Mouse (Mus musculus): ENCODE measurements around the gene Tubal3. TPM values are rescaled to one million over a fixed set of nuclear protein-coding genes. Genes with fewer than 3 reads are reported as not detected.
"Not testable (repeated sequence)": the region's sequence is repeated elsewhere in the genome, so short reads cannot be mapped to it uniquely, and the experiment has no call there.

The Tubal3 gene
- polyA plus RNA-seq, 1 experiment from 2014 or later: not detected

- H3K27ac ChIP-seq (ENCODE audit: low read depth, low read length): no peak overlapping the region
- H3K4me2 ChIP-seq: no peak overlapping the region; the same call in 1 of the 2 replicates
- no peaks in the 10 kb centered on the region for H3K9me3 ChIP-seq (ENCODE audit: control insufficient read depth, low read length)
- 62% methylated on average over 8 of the region's 8 CpGs for WGBS
- peaks cover 4% of the 10 kb centered on the region; the same call in 1 of the 2 replicates for H3K36me3 ChIP-seq (ENCODE audit: control insufficient read depth, insufficient read depth, low read length)
- DNase-seq (ENCODE audit: low spot score, missing footprints) (no peak), ATAC-seq (ENCODE audit: low FRiP score) (no peak)
- peak overlapping the region; percentile 2; the same call in 1 of the 2 replicates for H3K4me3 ChIP-seq (ENCODE audit: low read depth, low read length)
- no peaks in the 10 kb centered on the region for H3K27me3 ChIP-seq (ENCODE audit: control insufficient read depth, insufficient read depth, low read length)
- H3K4me1 ChIP-seq (ENCODE audit: control insufficient read depth, insufficient read depth, low read length): peaks cover 11% of the 10 kb centered on the region
- no peak overlapping the region for H3K9ac ChIP-seq (ENCODE audit: low read length)
Measured at GRCm38 (mm10) chr13:3891479-3892087, 26.5 kb upstream of the Tubal3 start.

DNA sequence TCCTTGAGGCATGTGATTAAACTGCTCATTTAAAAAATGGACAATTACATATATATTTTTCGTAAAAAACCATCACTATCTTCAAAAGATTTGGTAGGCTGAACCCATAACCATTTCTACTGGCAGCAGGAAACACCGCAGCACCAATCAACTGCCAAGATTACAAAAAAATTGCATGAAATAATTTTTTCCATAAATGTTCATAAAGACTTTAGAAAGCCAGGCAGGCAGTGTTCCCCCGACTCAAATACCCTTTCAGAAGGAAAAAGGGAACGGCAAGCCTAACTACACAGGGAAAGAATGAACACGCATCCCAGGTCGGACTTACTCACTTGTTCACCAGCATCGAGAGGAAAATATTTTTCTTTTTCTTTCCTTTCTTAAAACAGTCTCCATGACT lies 25.5 kb upstream of the Tubal3 start:
- Histone ChIP-seq H3K9ac (ENCODE audit: low read length) (peak overlapping the region; percentile 40; the same call in 1 of the 2 replicates), H3K36me3 (ENCODE audit: control insufficient read depth, insufficient read depth, low read length) (no peaks in the 10 kb centered on the region), H3K27me3 (ENCODE audit: control insufficient read depth, insufficient read depth, low read length) (no peaks in the 10 kb centered on the region), H3K4me1 (ENCODE audit: control insufficient read depth, insufficient read depth, low read length) (peaks cover 11% of the 10 kb centered on the region), H3K27ac (ENCODE audit: low read depth, low read length) (no peak overlapping the region), H3K4me2 (peak overlapping the region; percentile 55), H3K4me3 (ENCODE audit: low read depth, low read length) (peak overlapping the region; percentile 41), H3K9me3 (ENCODE audit: control insufficient read depth, low read length) (no peaks in the 10 kb centered on the region)
- 21% methylated on average over 7 of the region's 7 CpGs for WGBS
- DNase-seq (ENCODE audit: low spot score, missing footprints) (no peak), ATAC-seq (ENCODE audit: low FRiP score) (no peak)

DNA sequence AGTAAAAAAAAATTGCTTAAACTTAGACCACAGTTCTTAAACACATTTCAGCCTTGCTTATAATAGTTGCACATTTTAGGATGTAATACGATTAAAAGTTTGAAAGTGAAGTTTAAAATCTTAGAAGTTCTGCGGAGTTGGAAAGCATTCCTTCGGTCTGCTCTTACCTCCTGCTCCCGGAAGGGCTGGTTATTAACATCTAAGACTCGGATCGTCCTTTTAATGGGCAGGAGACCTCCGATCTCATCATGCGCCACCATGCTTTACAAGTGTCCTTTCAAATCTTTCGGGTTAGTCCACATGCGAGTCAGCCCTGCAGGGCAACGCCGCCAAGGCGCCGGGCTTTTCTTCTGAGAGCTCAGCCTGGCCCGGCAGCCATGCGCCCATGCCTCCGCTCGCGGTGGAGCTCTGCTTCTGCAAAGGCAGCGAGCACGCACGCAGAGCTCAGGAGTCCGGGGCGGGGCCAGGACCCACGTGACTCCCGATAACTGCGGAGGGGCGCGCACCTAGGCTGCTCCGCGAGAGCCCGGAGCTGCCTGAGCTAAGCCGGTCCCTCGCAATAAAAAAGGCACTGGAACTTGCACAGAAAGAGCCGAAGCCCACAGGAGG lies 24.8 kb upstream of the Tubal3 start:
- H3K27ac ChIP-seq (ENCODE audit: low read depth, low read length): no peak overlapping the region
- no peaks in the 10 kb centered on the region for H3K27me3 ChIP-seq (ENCODE audit: control insufficient read depth, insufficient read depth, low read length)
- peak overlapping the region; percentile 74 for H3K9ac ChIP-seq (ENCODE audit: low read length)
- peaks cover 11% of the 10 kb centered on the region for H3K4me1 ChIP-seq (ENCODE audit: control insufficient read depth, insufficient read depth, low read length)
- ATAC-seq (ENCODE audit: low FRiP score) (peak; percentile 99), DNase-seq (ENCODE audit: low spot score, missing footprints) (peak; percentile 98)
- peak overlapping the region; percentile 55 for H3K4me2 ChIP-seq
- H3K9me3 ChIP-seq (ENCODE audit: control insufficient read depth, low read length): no peaks in the 10 kb centered on the region
- under 1% methylated on average over 35 of the region's 35 CpGs for WGBS
- H3K4me3 ChIP-seq (ENCODE audit: low read depth, low read length): peak overlapping the region; percentile 41
- H3K36me3 ChIP-seq (ENCODE audit: control insufficient read depth, insufficient read depth, low read length): no peaks in the 10 kb centered on the region

DNA sequence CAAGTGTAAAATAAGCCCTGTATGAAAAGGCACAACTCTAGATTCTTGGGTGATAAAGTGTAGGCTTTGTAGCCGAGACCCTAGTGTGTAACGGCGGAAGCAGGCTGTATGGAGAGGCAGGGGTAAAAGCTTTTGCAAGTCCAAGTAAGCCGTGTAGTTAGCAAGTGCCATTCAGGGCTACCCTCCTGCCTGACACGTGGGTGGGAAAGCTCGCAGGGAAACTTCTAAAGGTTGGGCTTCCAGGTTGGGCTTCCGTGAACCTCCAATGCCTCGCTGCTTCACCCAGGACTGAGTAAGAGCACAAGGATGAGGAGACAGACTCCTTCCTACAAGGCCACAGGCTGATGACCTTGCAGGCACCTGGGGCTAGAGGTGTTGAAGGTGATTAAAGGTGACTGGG lies 23.5 kb upstream of the Tubal3 start:
- Histone ChIP-seq H3K36me3 (ENCODE audit: control insufficient read depth, insufficient read depth, low read length) (no peaks in the 10 kb centered on the region), H3K27me3 (ENCODE audit: control insufficient read depth, insufficient read depth, low read length) (no peaks in the 10 kb centered on the region), H3K4me2 (no peak overlapping the region), H3K9ac (ENCODE audit: low read length) (no peak overlapping the region), H3K27ac (ENCODE audit: low read depth, low read length) (no peak overlapping the region), H3K4me3 (ENCODE audit: low read depth, low read length) (no peak overlapping the region), H3K4me1 (ENCODE audit: control insufficient read depth, insufficient read depth, low read length) (peaks cover 11% of the 10 kb centered on the region), H3K9me3 (ENCODE audit: control insufficient read depth, low read length) (no peaks in the 10 kb centered on the region)
- DNase-seq (ENCODE audit: low spot score, missing footprints) (peak; percentile 51), ATAC-seq (ENCODE audit: low FRiP score) (no peak)
- 82% methylated on average over 8 of the region's 8 CpGs for WGBS

GRCm38 (mm10) chr13:3895397-3895980 lies 22.6 kb upstream of the Tubal3 start:
- Histone ChIP-seq H3K36me3 (ENCODE audit: control insufficient read depth, insufficient read depth, low read length) (no peaks in the 10 kb centered on the region), H3K27me3 (ENCODE audit: control insufficient read depth, insufficient read depth, low read length) (no peaks in the 10 kb centered on the region), H3K9ac (ENCODE audit: low read length) (no peak overlapping the region), H3K27ac (ENCODE audit: low read depth, low read length) (no peak overlapping the region), H3K9me3 (ENCODE audit: control insufficient read depth, low read length) (no peaks in the 10 kb centered on the region), H3K4me3 (ENCODE audit: low read depth, low read length) (no peak overlapping the region), H3K4me2 (no peak overlapping the region), H3K4me1 (ENCODE audit: control insufficient read depth, insufficient read depth, low read length) (peaks cover 11% of the 10 kb centered on the region)
- WGBS: 87% methylated on average over 8 of the region's 8 CpGs
- ATAC-seq (ENCODE audit: low FRiP score): no peak
- no peak for DNase-seq (ENCODE audit: low spot score, missing footprints)

DNA sequence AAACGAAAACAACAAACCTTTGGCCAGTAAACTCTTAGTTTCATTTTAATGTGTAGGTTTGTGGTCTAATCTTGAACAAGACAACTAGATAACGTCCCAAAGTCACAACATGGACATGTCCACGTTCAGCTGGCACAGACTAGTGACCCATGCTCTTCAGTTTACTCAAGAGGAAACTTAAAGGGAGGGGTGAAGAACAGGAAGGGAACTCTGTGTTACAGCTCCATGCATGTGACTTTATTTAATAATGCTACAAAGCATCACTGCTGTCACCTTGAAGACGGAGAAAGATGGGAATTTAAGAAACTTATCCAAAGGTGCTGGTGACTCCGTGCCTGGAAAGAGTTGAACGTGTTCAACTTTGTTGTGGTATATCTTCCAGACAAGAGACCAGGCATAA lies 22.0 kb upstream of the Tubal3 start:
- Histone ChIP-seq H3K9me3 (ENCODE audit: control insufficient read depth, low read length) (no peaks in the 10 kb centered on the region), H3K4me1 (ENCODE audit: control insufficient read depth, insufficient read depth, low read length) (peaks cover 11% of the 10 kb centered on the region), H3K9ac (ENCODE audit: low read length) (no peak overlapping the region), H3K27ac (ENCODE audit: low read depth, low read length) (no peak overlapping the region), H3K36me3 (ENCODE audit: control insufficient read depth, insufficient read depth, low read length) (no peaks in the 10 kb centered on the region), H3K4me3 (ENCODE audit: low read depth, low read length) (no peak overlapping the region), H3K27me3 (ENCODE audit: control insufficient read depth, insufficient read depth, low read length) (no peaks in the 10 kb centered on the region), H3K4me2 (no peak overlapping the region)
- 95% methylated on average over 6 of the region's 6 CpGs for WGBS
- DNase-seq (ENCODE audit: low spot score, missing footprints): no peak
- ATAC-seq (ENCODE audit: low FRiP score): no peak

DNA sequence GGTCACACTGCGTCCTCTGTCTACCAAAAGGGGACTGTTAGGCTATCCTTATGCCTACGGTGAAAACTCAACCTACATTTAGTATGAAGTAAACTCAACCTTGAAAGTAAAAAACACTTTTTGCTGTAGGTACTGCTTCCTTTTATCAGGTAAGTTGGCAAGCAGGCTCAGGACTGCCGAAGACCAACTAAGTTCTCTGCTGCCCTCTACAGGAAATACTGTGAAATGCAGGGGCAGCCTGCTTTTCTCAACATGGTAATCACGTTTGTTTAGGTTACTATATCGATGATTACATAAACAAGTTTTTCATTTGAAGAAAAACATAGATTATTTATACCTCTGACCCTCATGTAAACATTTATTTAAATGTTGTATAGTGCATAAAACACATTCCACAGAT lies 21.2 kb upstream of the Tubal3 start:
- H3K27ac ChIP-seq (ENCODE audit: low read depth, low read length): no peak overlapping the region
- H3K9me3 ChIP-seq (ENCODE audit: control insufficient read depth, low read length): no peaks in the 10 kb centered on the region
- no peak overlapping the region for H3K9ac ChIP-seq (ENCODE audit: low read length)
- H3K4me1 ChIP-seq (ENCODE audit: control insufficient read depth, insufficient read depth, low read length): peaks cover 9% of the 10 kb centered on the region
- H3K36me3 ChIP-seq (ENCODE audit: control insufficient read depth, insufficient read depth, low read length): no peaks in the 10 kb centered on the region
- no peak overlapping the region for H3K4me2 ChIP-seq
- DNase-seq (ENCODE audit: low spot score, missing footprints): peak; percentile 94
- no peaks in the 10 kb centered on the region for H3K27me3 ChIP-seq (ENCODE audit: control insufficient read depth, insufficient read depth, low read length)
- WGBS: 45% methylated on average over 5 of the region's 5 CpGs
- H3K4me3 ChIP-seq (ENCODE audit: low read depth, low read length): no peak overlapping the region
- no peak for ATAC-seq (ENCODE audit: low FRiP score)

- H3K27ac ChIP-seq (ENCODE audit: low read depth, low read length); H3K4me1 ChIP-seq (ENCODE audit: control insufficient read depth, insufficient read depth, low read length); H3K36me3 ChIP-seq (ENCODE audit: control insufficient read depth, insufficient read depth, low read length); H3K4me2 ChIP-seq; DNase-seq (ENCODE audit: low spot score, missing footprints); ATAC-seq (ENCODE audit: low FRiP score); H3K9ac ChIP-seq (ENCODE audit: low read length); H3K9me3 ChIP-seq (ENCODE audit: control insufficient read depth, low read length); H3K4me3 ChIP-seq (ENCODE audit: low read depth, low read length); H3K27me3 ChIP-seq (ENCODE audit: control insufficient read depth, insufficient read depth, low read length): not testable (repeated sequence)
- 87% methylated on average over 5 of the region's 5 CpGs for WGBS
Measured at GRCm38 (mm10) chr13:3898202-3898601, 19.9 kb upstream of the Tubal3 start.

DNA sequence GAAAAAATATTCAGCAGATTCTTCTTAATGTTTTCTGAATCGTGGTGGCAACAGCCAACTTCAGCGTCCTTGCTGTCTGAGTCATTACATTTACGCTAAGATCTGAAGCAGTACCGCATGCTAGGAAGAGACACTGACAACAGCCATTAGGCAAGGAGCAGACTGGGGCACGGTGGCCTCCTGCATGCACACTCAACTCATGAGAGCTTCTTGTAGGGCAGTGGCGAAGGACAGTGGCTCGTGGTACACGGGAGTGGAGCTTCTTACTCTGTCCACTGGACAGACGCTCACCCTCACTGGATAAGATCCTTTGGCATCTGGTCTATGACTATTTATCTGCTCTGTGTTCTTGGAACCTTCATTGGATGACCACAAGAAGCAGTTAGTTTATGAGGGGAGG lies 18.8 kb upstream of the Tubal3 start:
- H3K4me1 ChIP-seq (ENCODE audit: control insufficient read depth, insufficient read depth, low read length): no peaks in the 10 kb centered on the region
- H3K27ac ChIP-seq (ENCODE audit: low read depth, low read length): no peak overlapping the region
- no peaks in the 10 kb centered on the region for H3K36me3 ChIP-seq (ENCODE audit: control insufficient read depth, insufficient read depth, low read length)
- no peak for DNase-seq (ENCODE audit: low spot score, missing footprints)
- ATAC-seq (ENCODE audit: low FRiP score): no peak
- no peaks in the 10 kb centered on the region for H3K27me3 ChIP-seq (ENCODE audit: control insufficient read depth, insufficient read depth, low read length)
- H3K9ac ChIP-seq (ENCODE audit: low read length): no peak overlapping the region
- no peak overlapping the region for H3K4me2 ChIP-seq
- 93% methylated on average over 9 of the region's 9 CpGs for WGBS
- H3K4me3 ChIP-seq (ENCODE audit: low read depth, low read length): no peak overlapping the region
- no peaks in the 10 kb centered on the region for H3K9me3 ChIP-seq (ENCODE audit: control insufficient read depth, low read length)
